Mouse (Mus musculus): ENCODE results near the gene Akr1c12.
"Not testable (repeated sequence)": the region's sequence is repeated elsewhere in the genome, so short reads cannot be mapped to it uniquely, and the experiment has no call there.

Gene Akr1c12

GRCm38 (mm10) chr13:4279284-4279683, at the start of gene Akr1c12:
Gene Akr1c12, minus strand, starts transcription at chr13:4279433.
- peak; percentile 4 for DNase-seq

DNA sequence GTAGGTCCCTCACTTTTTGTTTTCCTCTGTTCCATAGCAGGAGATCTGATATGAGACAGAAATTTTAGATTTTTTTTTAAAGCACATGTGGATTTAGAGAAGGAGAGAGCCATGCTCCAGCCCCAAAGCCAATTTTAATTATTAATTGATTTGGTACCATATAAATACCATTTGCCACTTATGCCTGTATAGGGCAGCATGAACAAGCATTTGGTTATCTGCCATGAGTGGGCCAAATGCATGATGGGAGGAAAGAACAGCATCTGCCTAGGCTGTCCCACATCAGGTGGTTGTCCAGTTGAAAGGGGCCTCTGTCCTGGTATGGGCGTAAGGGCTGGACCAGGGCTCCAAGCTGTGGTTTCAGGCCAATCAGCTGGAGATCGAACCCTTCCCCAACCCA, 39.5 kb upstream of the Akr1c12 start:
- DNase-seq = no peak

DNA sequence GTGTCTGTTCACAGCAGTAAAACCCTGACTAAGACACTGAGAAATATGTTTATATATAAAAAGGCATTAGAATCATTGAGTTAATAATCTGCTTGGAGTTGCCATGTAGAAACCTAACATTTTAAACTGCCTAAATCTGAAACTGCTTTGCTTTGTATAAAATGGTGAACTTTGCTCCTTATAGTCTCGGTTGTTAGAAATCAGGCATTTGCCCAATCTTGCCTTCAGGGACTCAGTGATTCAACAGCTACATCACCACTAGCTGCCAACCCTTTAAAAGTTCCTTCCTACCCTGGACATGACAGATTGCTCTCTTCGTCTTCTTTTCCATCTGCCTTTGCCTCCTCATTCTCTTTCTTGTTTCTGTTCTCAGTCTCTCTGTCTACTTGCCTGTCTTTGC, 34.7 kb upstream of the Akr1c12 start:
- no peak for DNase-seq

- DNase-seq = no peak
Measured at GRCm38 (mm10) chr13:4304861-4305565, 25.8 kb upstream of the Akr1c12 start.

- no peak for DNase-seq
Measured at GRCm38 (mm10) chr13:4296991-4297390, 17.8 kb upstream of the Akr1c12 start.

GRCm38 (mm10) chr13:4281471-4282412, 2.5 kb upstream of the Akr1c12 start:
- DNase-seq = peak; percentile 18

GRCm38 (mm10) chr13:4277526-4277925, 1.7 kb downstream of the Akr1c12 start:
- no peak for DNase-seq

DNA sequence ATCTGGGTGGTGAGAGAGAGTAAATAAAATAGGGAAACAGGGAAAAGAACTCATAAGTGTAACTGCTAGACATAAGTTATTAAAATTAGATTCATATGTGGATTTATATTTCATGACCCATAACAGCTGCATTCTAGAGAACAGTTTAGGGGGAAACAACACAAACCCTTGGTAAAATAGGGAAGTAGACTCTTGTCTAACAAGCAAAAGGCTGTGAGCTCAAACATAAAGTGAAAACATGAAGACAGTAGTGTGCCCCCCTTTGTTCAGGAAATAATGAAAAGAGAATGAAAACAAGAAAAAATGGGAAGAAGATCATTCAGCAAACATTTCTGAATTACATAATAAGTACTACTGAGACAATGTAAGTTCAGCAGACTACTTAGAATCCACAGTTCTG, 8.4 kb downstream of the Akr1c12 start:
- DNase-seq = no peak

GRCm38 (mm10) chr13:4265455-4265854, 13.8 kb downstream of the Akr1c12 start:
- DNase-seq = not testable (repeated sequence)

DNA sequence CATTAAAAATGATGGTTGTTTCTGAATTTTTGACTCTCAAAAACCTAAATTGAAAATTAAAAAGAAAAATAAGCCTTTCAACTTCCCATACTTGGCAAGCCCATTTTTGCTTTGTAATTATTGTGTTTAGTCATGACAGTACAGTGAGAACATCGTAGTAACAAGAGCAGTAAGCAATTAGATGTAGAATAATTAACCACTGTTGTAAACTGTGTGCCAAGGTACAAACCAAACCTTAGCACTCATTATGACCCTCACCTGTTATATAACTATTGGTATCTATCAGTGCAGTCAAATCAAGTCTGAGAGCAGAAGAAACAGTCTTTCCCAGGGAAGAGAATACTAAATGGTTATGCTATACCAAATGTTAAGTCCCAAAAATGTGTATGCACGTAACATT, 14.2 kb downstream of the Akr1c12 start:
- no peak for DNase-seq

DNA sequence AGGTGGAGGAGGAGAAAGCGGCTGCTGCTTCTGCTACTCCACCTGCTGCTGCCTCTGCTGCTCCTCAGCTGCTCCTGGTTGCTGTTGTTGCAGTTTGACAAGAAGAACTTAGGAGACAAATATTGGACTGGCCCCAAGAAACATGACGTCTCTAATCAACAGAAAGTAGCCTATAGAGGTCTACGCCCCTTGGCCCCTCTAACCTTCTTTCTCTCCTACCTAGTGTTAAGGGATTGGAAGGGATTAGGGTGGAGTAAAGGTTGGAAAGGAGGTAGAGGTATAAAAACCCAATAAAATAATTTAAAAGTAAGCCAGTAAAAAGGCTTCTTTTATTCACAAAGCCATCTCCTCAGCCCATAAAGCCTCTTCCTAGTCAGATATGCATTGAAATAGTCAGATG, 14.6 kb downstream of the Akr1c12 start:
- no peak for DNase-seq

- DNase-seq = no peak
Measured at GRCm38 (mm10) chr13:4257349-4257748, 21.9 kb downstream of the Akr1c12 start.

- not testable (repeated sequence) for DNase-seq
Measured at GRCm38 (mm10) chr13:4256894-4257293, 22.3 kb downstream of the Akr1c12 start.

- no peak for DNase-seq
Measured at GRCm38 (mm10) chr13:4249347-4249746, 29.9 kb downstream of the Akr1c12 start.

DNA sequence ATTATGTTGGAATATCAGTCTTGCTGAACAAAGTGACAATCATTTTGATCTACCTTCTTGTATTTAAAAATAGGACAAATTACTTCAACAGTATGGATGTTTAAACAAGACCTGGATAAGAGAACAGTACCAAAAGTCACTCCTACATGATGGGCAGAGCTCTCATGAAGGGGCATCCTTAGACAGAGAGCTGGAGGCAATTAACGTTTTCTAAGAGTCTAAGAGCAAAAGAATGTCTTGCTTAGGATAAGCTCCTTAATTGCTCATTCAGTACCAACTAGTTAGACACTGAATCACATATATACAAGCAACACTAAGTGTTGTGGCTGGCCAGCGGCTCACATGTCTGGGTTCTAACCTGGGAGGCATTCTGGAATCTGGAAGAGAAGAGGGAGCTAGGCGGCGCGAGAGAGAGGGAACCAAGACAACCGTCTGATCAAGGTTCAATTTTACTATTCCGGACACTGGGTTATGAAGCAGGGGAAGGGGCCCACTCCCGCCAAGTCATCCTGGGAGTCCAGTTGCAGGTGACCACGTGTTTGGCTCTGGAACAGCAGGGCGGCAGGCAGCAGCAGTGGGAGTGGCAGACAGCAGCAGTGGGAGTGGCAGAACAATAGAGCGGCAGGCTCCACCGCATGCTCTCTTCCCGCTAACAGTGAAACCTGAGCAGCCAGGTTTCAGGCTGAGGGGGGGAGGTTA, 34.2 kb downstream of the Akr1c12 start:
- DNase-seq = no peak

- DNase-seq = no peak
Measured at GRCm38 (mm10) chr13:4233536-4234172, 45.6 kb downstream of the Akr1c12 start.

GRCm38 (mm10) chr13:4233135-4233534, 46.1 kb downstream of the Akr1c12 start:
- no peak for DNase-seq

DNA sequence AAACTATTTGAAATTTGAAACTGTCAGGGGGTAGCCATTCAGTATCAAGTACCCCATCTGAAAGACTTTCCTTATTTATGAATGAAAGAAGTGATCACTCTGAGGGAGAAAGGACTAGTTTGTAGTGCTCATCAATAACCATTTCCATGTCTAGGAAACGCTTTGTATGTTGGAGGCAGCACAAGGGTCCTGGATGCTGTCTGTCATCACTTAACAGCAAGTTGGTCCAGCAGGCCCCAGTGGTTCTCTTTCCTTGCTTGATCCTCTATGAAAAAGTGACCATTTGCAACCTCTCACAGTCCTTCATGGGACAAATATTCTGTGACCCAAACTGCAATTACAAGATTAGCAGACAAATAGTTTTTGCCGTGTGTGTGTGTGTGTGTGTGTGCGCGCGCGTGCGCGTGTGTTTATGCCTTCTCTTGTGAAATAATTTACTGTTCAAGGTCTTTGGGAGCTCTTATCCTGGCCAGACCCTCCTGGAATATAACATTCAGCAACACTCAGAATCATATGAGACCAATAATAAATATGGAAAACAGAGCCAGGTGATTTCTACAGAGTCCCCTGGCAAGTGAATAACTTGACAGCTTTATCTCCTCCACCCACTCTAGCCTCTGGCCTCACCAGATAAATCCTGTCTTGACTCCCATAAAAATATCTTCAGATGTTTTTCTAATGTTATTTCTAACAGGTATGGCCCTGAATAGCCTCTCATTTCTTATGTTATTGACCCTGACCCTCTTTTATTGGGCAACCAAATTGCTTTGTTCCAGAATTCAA, 48.2 kb downstream of the Akr1c12 start:
- DNase-seq = no peak

GRCm38 (mm10) chr13:4228441-4228840, 50.8 kb downstream of the Akr1c12 start, which contains the start of gene Akr1c19:
Gene Akr1c19, plus strand, starts transcription at chr13:4228700.
- no peak for DNase-seq
